Mouse (Mus musculus) MEL (cell line): ENCODE measurements around the gene Bnipl. TPM values are rescaled to one million over a fixed set of nuclear protein-coding genes. Genes with fewer than 3 reads are reported as not detected.
A peak's percentile ranks its signal among the peaks of the same experiment; 100 is the strongest.

Source experiments
- DNase-seq: peaks from one replicate; pipeline ENCODE4 v3.0.0; 2011; ENCODE audit warnings: low read depth, low spot score
- H3K27ac ChIP-seq: 2 replicates; pipeline ENCODE4 v1.5.1; 2012; ENCODE audit warnings: low read depth, mild to moderate bottlenecking, control low read depth, low read length, moderate library complexity; ENCODE audit not compliant: control insufficient read depth
- H3K27me3 ChIP-seq, 2 experiments: fragments of 150-350 bp in 1 of 2; sonication (generic) in 1 of 2; 2 replicates each; pipeline ENCODE4 v1.6.1; 2012; ENCODE audit warnings: low read length in 2 of 2, mild to moderate bottlenecking in 2 of 2, improper control_type of control experiment in 1 of 2, moderate library complexity in 1 of 2; ENCODE audit not compliant: insufficient read depth in 2 of 2, control insufficient read depth in 1 of 2
- H3K36me3 ChIP-seq, 2 experiments: 2 replicates each; pipeline ENCODE4 v1.6.1; 2012 to 2014; ENCODE audit warnings: low read length in 2 of 2, improper control_type of control experiment in 1 of 2, inconsistent platforms in 1 of 2, mild to moderate bottlenecking in 1 of 2; ENCODE audit not compliant: insufficient read depth in 2 of 2, control insufficient read depth in 1 of 2
- H3K4me1 ChIP-seq, 2 experiments: fragments of 150-350 bp in 1 of 2; sonication (generic) in 1 of 2; 2 replicates each; pipeline ENCODE4 v1.6.1; 2012; ENCODE audit warnings: low read length in 2 of 2, improper control_type of control experiment in 1 of 2, mild to moderate bottlenecking in 1 of 2; ENCODE audit not compliant: insufficient read depth in 2 of 2, control insufficient read depth in 1 of 2
- H3K4me3 ChIP-seq, 2 experiments: fragments of 150-350 bp in 1 of 2; sonication (generic) in 1 of 2; 2 replicates each; pipeline ENCODE4 v1.5.1; 2012; ENCODE audit warnings: low read depth in 2 of 2, low read length in 2 of 2, mild to moderate bottlenecking in 2 of 2, moderate library complexity in 2 of 2, control low read depth in 1 of 2, improper control_type of control experiment in 1 of 2; ENCODE audit not compliant: control insufficient read depth in 1 of 2, insufficient read depth in 1 of 2
- H3K79me2 ChIP-seq: 2 replicates; pipeline ENCODE4 v1.6.1; 2012; ENCODE audit warnings: mild to moderate bottlenecking, low read length, moderate library complexity; ENCODE audit not compliant: control insufficient read depth, poor library complexity, insufficient read depth
- H3K9ac ChIP-seq: 2 replicates; pipeline ENCODE4 v1.6.1; 2012; ENCODE audit warnings: low read depth, mild to moderate bottlenecking, control low read depth, low read length, moderate library complexity; ENCODE audit not compliant: control insufficient read depth, poor library complexity, severe bottlenecking
- H3K9me3 ChIP-seq: fragments of 150-350 bp; sonication (generic); replicated peaks from 2 replicates; pipeline ENCODE4 v1.6.1; 2012; ENCODE audit warnings: mild to moderate bottlenecking, low read length, improper control_type of control experiment, moderate library complexity; ENCODE audit not compliant: insufficient read depth
- BHLHE40 ChIP-seq: IDR thresholded peaks from 2 replicates; pipeline ENCODE4 v1.6.1; 2012; ENCODE audit warnings: low read depth, mild to moderate bottlenecking, inconsistent platforms, low read length, improper control_type of control experiment, borderline replicate concordance
- CHD1 ChIP-seq: IDR thresholded peaks from 2 replicates; pipeline ENCODE4 v1.6.1; 2012; ENCODE audit warnings: low read depth, mild to moderate bottlenecking, inconsistent platforms, low read length, improper control_type of control experiment
- CHD2 ChIP-seq: IDR thresholded peaks from 2 replicates; pipeline ENCODE4 v1.6.1; 2011; ENCODE audit warnings: low read length, improper control_type of control experiment
- CTCF ChIP-seq, 3 experiments: IDR thresholded peaks in 2 of 3; conservative IDR thresholded peaks in 1 of 3; 2 replicates each; pipeline ENCODE4 v1.5.1; 2011 to 2012; ENCODE audit warnings: low read length in 3 of 3, low read depth in 2 of 3, mild to moderate bottlenecking in 2 of 3, improper control_type of control experiment in 1 of 3, inconsistent platforms in 1 of 3, mixed read lengths in 1 of 3, moderate library complexity in 1 of 3; ENCODE audit not compliant: control insufficient read depth in 1 of 3, insufficient read depth in 1 of 3, poor library complexity in 1 of 3, severe bottlenecking in 1 of 3
- E2F4 ChIP-seq: IDR thresholded peaks from 2 replicates; pipeline ENCODE4 v1.6.1; 2011; ENCODE audit warnings: low read depth, low read length, improper control_type of control experiment, borderline replicate concordance
- ELF1 ChIP-seq: IDR thresholded peaks from 2 replicates; pipeline ENCODE4 v1.6.1; 2014; ENCODE audit warnings: low read depth, mild to moderate bottlenecking, inconsistent platforms, low read length, improper control_type of control experiment, moderate library complexity
- EP300 ChIP-seq, 2 experiments: IDR thresholded peaks; 2 replicates each; pipeline ENCODE4 v1.6.1; 2011; ENCODE audit warnings: improper control_type of control experiment in 2 of 2, low read length in 2 of 2, low read depth in 1 of 2, mild to moderate bottlenecking in 1 of 2
- ETS1 ChIP-seq: IDR thresholded peaks from 2 replicates; pipeline ENCODE4 v1.6.1; 2012; ENCODE audit warnings: low read depth, mild to moderate bottlenecking, inconsistent platforms, low read length, improper control_type of control experiment, moderate library complexity
- GABPA ChIP-seq: IDR thresholded peaks from 2 replicates; pipeline ENCODE4 v1.6.1; 2012; ENCODE audit warnings: low read depth, mild to moderate bottlenecking, inconsistent platforms, low read length, improper control_type of control experiment, moderate library complexity
- GATA1 ChIP-seq: IDR thresholded peaks from 2 replicates; pipeline ENCODE4 v1.6.1; 2011; ENCODE audit warnings: low read depth, low read length, improper control_type of control experiment
- HCFC1 ChIP-seq: IDR thresholded peaks from 2 replicates; pipeline ENCODE4 v1.6.1; 2012; ENCODE audit warnings: low read depth, mild to moderate bottlenecking, inconsistent platforms, low read length, improper control_type of control experiment, moderate library complexity
- KAT2A ChIP-seq: conservative IDR thresholded peaks from 2 replicates; pipeline ENCODE4 v1.6.1; 2012; ENCODE audit warnings: low read depth, low read length, improper control_type of control experiment, inconsistent platforms
- MAFK ChIP-seq: IDR thresholded peaks from 2 replicates; pipeline ENCODE4 v1.6.1; 2011; ENCODE audit warnings: low read depth, mild to moderate bottlenecking, low read length, improper control_type of control experiment, borderline replicate concordance
- MAZ ChIP-seq: IDR thresholded peaks from 2 replicates; pipeline ENCODE4 v1.6.1; 2012; ENCODE audit warnings: low read depth, mild to moderate bottlenecking, inconsistent platforms, low read length, improper control_type of control experiment
- MYB ChIP-seq: IDR thresholded peaks from 2 replicates; pipeline ENCODE4 v1.6.1; 2011; ENCODE audit warnings: mild to moderate bottlenecking, low read depth, low read length, improper control_type of control experiment
- NELFE ChIP-seq: IDR thresholded peaks from 2 replicates; pipeline ENCODE4 v1.6.1; 2011; ENCODE audit warnings: low read depth, low read length, improper control_type of control experiment
- NRF1 ChIP-seq: IDR thresholded peaks from 2 replicates; pipeline ENCODE4 v1.6.1; 2014; ENCODE audit warnings: low read depth, mild to moderate bottlenecking, inconsistent platforms, low read length, improper control_type of control experiment, moderate library complexity; ENCODE audit not compliant: poor library complexity, insufficient read depth, severe bottlenecking
- POLR2A ChIP-seq, 2 experiments: IDR thresholded peaks; 2 replicates each; pipeline ENCODE4 v1.6.1; 2011 to 2012; ENCODE audit warnings: low read length in 2 of 2, mild to moderate bottlenecking in 2 of 2, control low read depth in 1 of 2, improper control_type of control experiment in 1 of 2, low read depth in 1 of 2, moderate library complexity in 1 of 2; ENCODE audit not compliant: control insufficient read depth in 1 of 2, insufficient read depth in 1 of 2, poor library complexity in 1 of 2
- POLR2AphosphoS2 ChIP-seq: IDR thresholded peaks from 2 replicates; pipeline ENCODE4 v1.6.1; 2011; ENCODE audit warnings: low read length, improper control_type of control experiment
- SMC3 ChIP-seq: IDR thresholded peaks from 2 replicates; pipeline ENCODE4 v1.6.1; 2011; ENCODE audit warnings: low read depth, low read length, improper control_type of control experiment
- TAL1 ChIP-seq: IDR thresholded peaks from 2 replicates; pipeline ENCODE4 v1.6.1; 2012; ENCODE audit warnings: mild to moderate bottlenecking, inconsistent platforms, low read length, moderate library complexity, mixed read lengths
- TBP ChIP-seq: IDR thresholded peaks from 2 replicates; pipeline ENCODE4 v1.8.0; 2011; ENCODE audit warnings: low read depth, low read length, improper control_type of control experiment
- TCF12 ChIP-seq: IDR thresholded peaks from 2 replicates; pipeline ENCODE4 v1.6.1; 2014; ENCODE audit warnings: low read depth, mild to moderate bottlenecking, inconsistent platforms, low read length, improper control_type of control experiment, moderate library complexity
- USF1 ChIP-seq: IDR thresholded peaks from 2 replicates; pipeline ENCODE4 v1.6.1; 2014; ENCODE audit warnings: low read depth, mild to moderate bottlenecking, inconsistent platforms, low read length, improper control_type of control experiment, moderate library complexity
- USF2 ChIP-seq, 2 experiments: IDR thresholded peaks; 2 replicates each; pipeline ENCODE4 v1.6.1; 2011 to 2012; ENCODE audit warnings: improper control_type of control experiment in 2 of 2, low read length in 2 of 2, borderline replicate concordance in 1 of 2, inconsistent platforms in 1 of 2, low read depth in 1 of 2, mild to moderate bottlenecking in 1 of 2; ENCODE audit not compliant: insufficient read depth in 1 of 2
- ZC3H11A ChIP-seq: IDR thresholded peaks from 2 replicates; pipeline ENCODE4 v1.6.1; 2012; ENCODE audit warnings: low read depth, mild to moderate bottlenecking, inconsistent platforms, low read length, improper control_type of control experiment
- ZKSCAN1 ChIP-seq: IDR thresholded peaks from 2 replicates; pipeline ENCODE4 v1.6.1; 2012; ENCODE audit warnings: low read depth, mild to moderate bottlenecking, inconsistent platforms, low read length, improper control_type of control experiment, moderate library complexity
- ZMIZ1 ChIP-seq: IDR thresholded peaks from 2 replicates; pipeline ENCODE4 v1.6.1; 2012; ENCODE audit warnings: low read depth, mild to moderate bottlenecking, inconsistent platforms, low read length, improper control_type of control experiment, moderate library complexity
- ZNF384 ChIP-seq: IDR thresholded peaks from 2 replicates; pipeline ENCODE4 v1.6.1; 2012; ENCODE audit warnings: low read depth, mild to moderate bottlenecking, inconsistent platforms, low read length, improper control_type of control experiment
- polyA plus RNA-seq, 2 experiments: library from polyadenylated mRNA; stranded (reverse) in 1 of 2; unstranded in 1 of 2; fragments of >175 nt in 1 of 2; fragments of >200 nt in 1 of 2; gene quantifications; 2 replicates each; pipeline versions ENCODE4 v1.2.1 to v1.2.4; 2012; ENCODE audit warnings: low replicate concordance in 2 of 2, low read depth in 1 of 2; ENCODE audit not compliant: insufficient read length in 2 of 2, insufficient read depth in 1 of 2, missing spikeins in 1 of 2
- total RNA-seq: library from RNA; depleted of rRNA; stranded (reverse); fragments of 300-350 nt; gene quantifications from 2 replicates; pipeline ENCODE4 v1.2.3, GENCODE M21; 2012

Bnipl gene
- total and polyA plus RNA-seq, 3 experiments = 0.19 to 0.43 TPM; not detected in 1

GRCm38 (mm10) chr3:95250361-95250760 is 632 bp downstream of the Bnipl start:
- Histone ChIP-seq H3K4me3 (no peak overlapping the region), H3K4me1 (peaks cover 24 to 29% of the 10 kb centered on the region in 2 experiments), H3K27ac (no peak overlapping the region), H3K79me2 (no peaks in the 10 kb centered on the region), H3K36me3 (peaks cover under 1 to 25% of the 10 kb centered on the region in 2 experiments), H3K9me3 (no peaks in the 10 kb centered on the region), H3K9ac (no peak overlapping the region), H3K27me3 (no peaks in the 10 kb centered on the region)
- TF ChIP-seq KAT2A (no peak), SMC3 (no peak), ZC3H11A (no peak), GATA1 (no peak), TCF12 (no peak), ZNF384 (no peak), E2F4 (no peak), NRF1 (no peak), ZKSCAN1 (no peak), POLR2AphosphoS2 (no peak), CHD1 (no peak), ETS1 (no peak), EP300 (IDR thresholded peaks at IDR 0.05; ENCODE audit: low read depth in 1 of 2, low read length in 2 of 2) (no peak), ZMIZ1 (no peak), HCFC1 (no peak)
- no peak for DNase-seq

- Histone ChIP-seq H3K4me3 (peak overlapping the region in 1 of 2 experiments; percentile 1; a peak in 2 of 4 replicates), H3K4me1 (peaks cover 25 to 32% of the 10 kb centered on the region in 2 experiments), H3K9me3 (no peaks in the 10 kb centered on the region), H3K27me3 (no peaks in the 10 kb centered on the region), H3K27ac (peak overlapping the region; percentile 92), H3K36me3 (peaks cover 0 to 25% of the 10 kb centered on the region in 2 experiments; a peak in 2 of 4 replicates), H3K9ac (peak overlapping the region; percentile 34), H3K79me2 (no peaks in the 10 kb centered on the region)
- peak; percentile 71 for DNase-seq
- TF ChIP-seq TAL1 (no peak), ETS1 (0 out of 2 replicates have a peak, but pooled peaks have one; percentile 7), NRF1 (no peak), MAZ (peak; percentile 74; the same call in 1 of the 2 replicates), CTCF (IDR thresholded peaks at IDR 0.05 in 2 of 3, conservative IDR thresholded peaks at IDR 0.05 in 1 of 3; ENCODE audit: control insufficient read depth in 1 of 3, insufficient read depth in 1 of 3, low read depth in 2 of 3, low read length in 3 of 3, poor library complexity in 1 of 3, severe bottlenecking in 1 of 3) (no peak), POLR2A (IDR thresholded peaks at IDR 0.05; ENCODE audit: control insufficient read depth in 1 of 2, insufficient read depth in 1 of 2, low read depth in 1 of 2, low read length in 2 of 2, poor library complexity in 1 of 2) (no peak), ELF1 (no peak), MYB (no peak), BHLHE40 (no peak), E2F4 (no peak), MAFK (no peak; the same call in 1 of the 2 replicates), TBP (no peak), USF2 (IDR thresholded peaks at IDR 0.05; ENCODE audit: borderline replicate concordance in 1 of 2, insufficient read depth in 1 of 2, low read depth in 1 of 2, low read length in 2 of 2) (no peak), CHD1 (no peak), ZC3H11A (peak; percentile 9; the same call in 1 of the 2 replicates), ZNF384 (0 out of 2 replicates have a peak, but pooled peaks have one; percentile 51), USF1 (no peak), CHD2 (no peak), GABPA (no peak), GATA1 (0 out of 2 replicates have a peak, but pooled peaks have one; percentile 23), TCF12 (peak; percentile 27; the same call in 1 of the 2 replicates), NELFE (no peak; the same call in 1 of the 2 replicates)
Measured at GRCm38 (mm10) chr3:95247660-95248336, 3.2 kb downstream of the Bnipl start.
